Mouse (Mus musculus) hindbrain, embryonic 15.5 days (tissue): Measurements from ENCODE around the gene Mpp4. TPM values are rescaled to one million over a fixed set of nuclear protein-coding genes. Genes with fewer than 3 reads are reported as not detected.

Experiments used
- ATAC-seq: fragments of 200-750 bp; cut with Nextera tagmentation; 2 replicates; pipeline ENCODE4 v1.8.0; 2017; ENCODE audit warnings: low read depth, moderate number of reproducible peaks, moderate TSS enrichment; ENCODE audit not compliant: low FRiP score
- H3K27ac ChIP-seq: fragments of 300-500 bp; sonication (generic); replicated peaks from 2 replicates; pipeline ENCODE4 v1.5.1; 2015; ENCODE audit warnings: mild to moderate bottlenecking, inconsistent platforms
- H3K27me3 ChIP-seq: fragments of 300-500 bp; sonication (generic); 2 replicates; pipeline ENCODE4 v1.6.1; 2015; ENCODE audit warnings: control low read depth, inconsistent platforms
- H3K36me3 ChIP-seq: fragments of 300-500 bp; sonication (generic); 2 replicates; pipeline ENCODE4 v1.6.1; 2015; ENCODE audit warnings: control low read depth, inconsistent platforms
- H3K4me1 ChIP-seq: fragments of 300-500 bp; sonication (generic); replicated peaks from 2 replicates; pipeline ENCODE4 v1.6.1; 2015; ENCODE audit warnings: control low read depth, inconsistent platforms
- H3K4me2 ChIP-seq: fragments of 300-500 bp; sonication (generic); 2 replicates; pipeline ENCODE4 v1.6.1; 2015; ENCODE audit warnings: moderate library complexity, mild to moderate bottlenecking, inconsistent platforms
- H3K4me3 ChIP-seq: fragments of 300-500 bp; sonication (generic); 2 replicates; pipeline ENCODE4 v1.5.1; 2015; ENCODE audit warnings: mild to moderate bottlenecking, inconsistent platforms
- H3K9ac ChIP-seq: fragments of 300-500 bp; sonication (generic); 2 replicates; pipeline ENCODE4 v1.6.1; 2015; ENCODE audit warnings: inconsistent platforms
- H3K9me3 ChIP-seq: fragments of 300-500 bp; sonication (generic); 2 replicates; pipeline ENCODE4 v1.6.1; 2016; ENCODE audit warnings: control low read depth, inconsistent platforms
- WGBS: fragments of 180-500 bp; shearing (Covaris S2); methylation state at CpG from one replicate; pipeline ENCODE4 v1.1.7; 2015; 5-methylcytosine and 5-hydroxymethylcytosine counted together
- polyA plus RNA-seq: library from polyadenylated mRNA; unstranded; fragments of >200 nt; fragmentation: Nextera tagmentation; extraction: Ambion mirVana; gene quantifications from 2 replicates; pipeline ENCODE4 v1.2.1, GENCODE M21; 2015

The Mpp4 gene
- polyA plus RNA-seq, 1 experiment from 2014 or later: 1.2 TPM

GRCm38 (mm10) chr1:59125558-59125957 is 37.6 kb downstream of the Mpp4 start:
- 0 out of 2 replicates have a peak, but pooled peaks cover 6% of the 10 kb centered on the region for H3K4me1 ChIP-seq
- no peak overlapping the region for H3K4me2 ChIP-seq
- H3K36me3 ChIP-seq: no peaks in the 10 kb centered on the region
- no peaks in the 10 kb centered on the region for H3K27me3 ChIP-seq
- no peak overlapping the region for H3K9ac ChIP-seq
- ATAC-seq: no peak
- no peak overlapping the region for H3K4me3 ChIP-seq
- H3K27ac ChIP-seq: no peak overlapping the region
- H3K9me3 ChIP-seq: no peaks in the 10 kb centered on the region
- WGBS: 77% methylated on average over 5 of the region's 5 CpGs

- H3K9me3 ChIP-seq: no peaks in the 10 kb centered on the region
- peak within 1 kb of the TSS; percentile 71 for H3K4me3 ChIP-seq
- peak; percentile 99 for ATAC-seq
- peaks cover 20% of the 10 kb centered on the region for H3K4me1 ChIP-seq
- peak within 1 kb of the TSS; percentile 92 for H3K4me2 ChIP-seq
- no peaks in the 10 kb centered on the region for H3K27me3 ChIP-seq
- under 1% methylated on average over 74 of the region's 74 CpGs for WGBS
- H3K9ac ChIP-seq: peak within 1 kb of the TSS; percentile 99
- H3K36me3 ChIP-seq: peaks cover 4% of the 10 kb centered on the region; the same call in 1 of the 2 replicates
- peak within 1 kb of the TSS; percentile 95 for H3K27ac ChIP-seq
Observed at GRCm38 (mm10) chr1:59119720-59120457, 43.3 kb downstream of the Mpp4 start, which contains the start of gene Tmem237. Gene Tmem237, minus strand, starts transcription at chr1:59120408.

DNA sequence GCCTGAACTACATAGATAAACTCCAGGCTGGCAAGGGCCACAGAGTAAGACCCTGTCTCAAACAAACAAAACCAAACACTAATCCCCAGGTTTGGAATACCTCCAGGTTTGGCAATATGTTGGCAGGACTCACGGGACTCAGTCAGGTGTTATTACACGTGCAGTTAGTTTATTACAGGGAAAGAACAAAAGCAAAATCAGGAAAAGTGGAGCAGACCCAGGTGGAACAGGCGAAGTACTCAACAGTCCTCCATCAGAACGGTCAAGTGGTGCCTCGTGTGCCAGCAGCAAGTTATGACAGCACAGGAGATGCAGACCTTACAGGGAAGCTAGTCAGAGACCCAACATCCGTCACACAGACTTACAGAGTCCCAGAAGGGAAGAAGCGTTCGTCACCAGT is 52.7 kb downstream of the Mpp4 start:
- Histone ChIP-seq H3K9ac (no peak overlapping the region), H3K4me2 (no peak overlapping the region), H3K9me3 (no peaks in the 10 kb centered on the region), H3K4me3 (no peak overlapping the region), H3K36me3 (peaks cover 63% of the 10 kb centered on the region), H3K27me3 (no peaks in the 10 kb centered on the region), H3K27ac (no peak overlapping the region), H3K4me1 (no peaks in the 10 kb centered on the region)
- no peak for ATAC-seq
- WGBS: 89% methylated on average over 8 of the region's 8 CpGs

- no peak overlapping the region for H3K4me3 ChIP-seq
- H3K36me3 ChIP-seq: peaks cover 45% of the 10 kb centered on the region
- 96% methylated on average over 6 of the region's 6 CpGs for WGBS
- H3K9ac ChIP-seq: no peak overlapping the region
- no peaks in the 10 kb centered on the region for H3K27me3 ChIP-seq
- no peak for ATAC-seq
- no peak overlapping the region for H3K4me2 ChIP-seq
- H3K9me3 ChIP-seq: no peaks in the 10 kb centered on the region
- H3K27ac ChIP-seq: no peak overlapping the region
- no peaks in the 10 kb centered on the region for H3K4me1 ChIP-seq
Observed at GRCm38 (mm10) chr1:59102071-59102470, 61.1 kb downstream of the Mpp4 start.

GRCm38 (mm10) chr1:59101020-59101419 is 62.2 kb downstream of the Mpp4 start:
- H3K9me3 ChIP-seq: no peaks in the 10 kb centered on the region
- no peak overlapping the region for H3K4me3 ChIP-seq
- H3K27ac ChIP-seq: no peak overlapping the region
- H3K4me1 ChIP-seq: no peaks in the 10 kb centered on the region
- H3K27me3 ChIP-seq: no peaks in the 10 kb centered on the region
- 91% methylated on average over 5 of the region's 5 CpGs for WGBS
- no peak for ATAC-seq
- no peak overlapping the region for H3K9ac ChIP-seq
- no peak overlapping the region for H3K4me2 ChIP-seq
- peaks cover 37% of the 10 kb centered on the region for H3K36me3 ChIP-seq

DNA sequence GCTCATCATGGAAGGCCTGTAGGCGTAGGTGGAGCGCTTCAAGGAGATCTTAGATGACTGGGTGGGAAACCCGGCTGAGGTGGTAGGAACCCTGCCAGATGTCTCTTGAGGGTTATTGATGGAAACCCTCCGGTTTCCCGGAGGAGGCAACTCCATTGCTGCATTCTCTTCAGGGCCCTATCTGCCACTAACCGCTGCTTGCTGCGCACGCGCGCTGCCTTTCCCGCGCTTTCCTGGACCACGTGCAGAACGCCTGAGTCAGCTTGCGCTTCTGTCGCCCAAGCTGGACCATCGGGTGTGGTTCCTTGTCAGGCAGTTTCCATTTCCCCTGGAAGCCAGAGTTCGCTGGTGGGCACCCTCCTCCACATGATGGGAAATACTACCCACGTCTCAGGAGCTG is 68.5 kb downstream of the Mpp4 start, which contains the start of gene C2cd6:
TSS of gene C2cd6 (minus strand) at position 196 of the 400 bp plus-strand sequence.
- H3K4me1 ChIP-seq: no peaks in the 10 kb centered on the region
- 95% methylated on average over 19 of the region's 19 CpGs for WGBS
- peaks cover 10% of the 10 kb centered on the region for H3K36me3 ChIP-seq
- H3K9me3 ChIP-seq: no peaks in the 10 kb centered on the region
- no peak within 1 kb of the TSS for H3K9ac ChIP-seq
- H3K27ac ChIP-seq: no peak within 1 kb of the TSS
- no peaks in the 10 kb centered on the region for H3K27me3 ChIP-seq
- H3K4me2 ChIP-seq: no peak within 1 kb of the TSS
- no peak for ATAC-seq
- no peak within 1 kb of the TSS for H3K4me3 ChIP-seq

Other genes with a start within 250 kb of the Mpp4 start
- 18.1 and 18.7 TPM in 2 replicates for gene Trak2, start 190.0 kb downstream of the Mpp4 start, polyA plus RNA-seq
- 99.3 and 114 TPM in 2 replicates for gene Stradb, start 189.9 kb downstream of the Mpp4 start, polyA plus RNA-seq
- not detected in 2 replicates for gene C2cd6, start 68.5 kb downstream of the Mpp4 start, polyA plus RNA-seq
- gene Tmem237, start 43.0 kb downstream of the Mpp4 start, polyA plus RNA-seq: 41.3 and 44.5 TPM in 2 replicates
- 18.2 and 19.9 TPM in 2 replicates for gene Als2, start 73.8 kb upstream of the Mpp4 start, polyA plus RNA-seq
- 1.0 and 1.6 TPM in 2 replicates for gene Cdk15, start 93.5 kb upstream of the Mpp4 start, polyA plus RNA-seq